Mouse (Mus musculus) forebrain, postnatal 0 days (tissue): ENCODE data around the gene Farp1. TPM values are rescaled to one million over a fixed set of nuclear protein-coding genes. Genes with fewer than 3 reads are reported as not detected.
"Not testable (repeated sequence)": the region's sequence is repeated elsewhere in the genome, so short reads cannot be mapped to it uniquely, and the experiment has no call there.

ENCODE experiments used
- ATAC-seq: fragments of 200-750 bp; cut with Nextera tagmentation; 2 replicates; pipeline ENCODE4 v1.8.0; 2017; ENCODE audit warnings: mild to moderate bottlenecking, moderate library complexity
- DNase-seq: peaks from one replicate; pipeline ENCODE4 v3.0.0-alpha.2; 2015
- H3K27ac ChIP-seq: fragments of 300-500 bp; sonication (generic); 2 replicates; pipeline ENCODE4 v1.5.1; 2014; ENCODE audit warnings: low read depth, mild to moderate bottlenecking, antibody characterized with exemption, low read length, moderate library complexity, mixed read lengths
- H3K27me3 ChIP-seq: fragments of 300-500 bp; sonication (generic); 2 replicates; pipeline ENCODE4 v1.6.1; 2014; ENCODE audit warnings: mild to moderate bottlenecking, low read length, mixed read lengths; ENCODE audit not compliant: insufficient read depth
- H3K36me3 ChIP-seq: fragments of 300-500 bp; sonication (generic); 2 replicates; pipeline ENCODE4 v1.6.1; 2014; ENCODE audit warnings: mild to moderate bottlenecking, moderate library complexity; ENCODE audit not compliant: insufficient read depth
- H3K4me1 ChIP-seq: fragments of 300-500 bp; sonication (generic); 2 replicates; pipeline ENCODE4 v1.6.1; 2014; ENCODE audit warnings: antibody characterized with exemption; ENCODE audit not compliant: insufficient read depth
- H3K4me2 ChIP-seq: fragments of 300-500 bp; sonication (generic); 2 replicates; pipeline ENCODE4 v1.6.1; 2014; ENCODE audit warnings: low read depth, mild to moderate bottlenecking, moderate library complexity
- H3K4me3 ChIP-seq: fragments of 300-500 bp; sonication (generic); 2 replicates; pipeline ENCODE4 v1.5.1; 2014; ENCODE audit warnings: low read depth, low read length, mixed read lengths
- H3K9ac ChIP-seq: fragments of 300-500 bp; sonication (generic); 2 replicates; pipeline ENCODE4 v1.6.1; 2014; ENCODE audit warnings: mild to moderate bottlenecking
- H3K9me3 ChIP-seq: fragments of 300-500 bp; sonication (generic); 2 replicates; pipeline ENCODE4 v1.6.1; 2016; ENCODE audit warnings: low read length
- CTCF ChIP-seq: sonication (generic); IDR thresholded peaks from 2 replicates; pipeline ENCODE4 v1.5.1; 2016; ENCODE audit warnings: antibody characterized with exemption, control low read depth, low read depth
- WGBS: fragments of 180-500 bp; shearing (Covaris S2); extraction: QIAGEN DNeasy Blood & Tissue Kit; methylation state at CpG from one replicate; pipeline ENCODE4 v1.1.7; 2014; 5-methylcytosine and 5-hydroxymethylcytosine counted together
- polyA plus RNA-seq: library from polyadenylated mRNA; unstranded; fragments of >200 nt; fragmentation: Nextera tagmentation; extraction: Ambion mirVana; gene quantifications from 2 replicates; pipeline ENCODE4 v1.2.1, GENCODE M21; 2015
- total RNA-seq: library from RNA; depleted of rRNA; stranded (reverse); fragments of >200 nt; gene quantifications from 2 replicates; pipeline ENCODE4 v1.2.3, GENCODE M21; 2014

Gene Farp1
- total and polyA plus RNA-seq, 2 experiments from 2014 or later: 48.3 to 120 TPM

DNA sequence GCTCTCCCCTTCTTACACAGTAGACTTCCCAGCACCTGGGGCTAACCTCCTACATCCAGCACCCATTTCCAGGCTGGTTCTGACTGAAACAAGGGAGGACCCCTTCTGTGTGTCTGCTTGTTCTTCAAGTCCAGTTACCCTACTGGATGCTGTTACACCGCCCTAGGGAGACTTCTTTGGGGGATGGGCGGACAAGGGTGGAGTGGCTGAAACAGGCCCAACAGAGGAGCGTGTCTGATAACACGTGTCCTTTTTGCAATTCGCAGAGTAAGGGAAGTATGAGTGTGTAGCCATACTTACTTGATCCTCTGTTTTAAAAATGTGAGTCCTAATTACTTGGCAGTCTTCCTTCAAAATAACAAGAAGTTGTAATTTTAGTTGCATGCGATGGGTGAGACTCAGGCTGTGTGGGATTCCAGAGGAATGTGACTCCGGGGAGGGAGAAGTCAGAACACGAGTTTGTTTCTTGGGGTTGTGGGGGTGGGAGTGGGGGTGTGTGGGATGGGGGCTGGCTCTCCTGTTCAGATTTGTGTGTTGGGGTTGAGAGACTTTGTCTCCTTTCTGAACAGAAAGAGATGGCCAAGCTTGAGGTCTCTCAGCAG lies 89.5 kb downstream of the Farp1 start:
- Histone ChIP-seq H3K27ac (no peak overlapping the region), H3K4me3 (no peak overlapping the region), H3K9ac (no peak overlapping the region), H3K27me3 (no peaks in the 10 kb centered on the region), H3K36me3 (no peaks in the 10 kb centered on the region), H3K4me2 (no peak overlapping the region), H3K9me3 (no peaks in the 10 kb centered on the region), H3K4me1 (peaks cover 4% of the 10 kb centered on the region; the same call in 1 of the 2 replicates)
- TF ChIP-seq CTCF: no peak
- 86% methylated on average over 8 of the region's 8 CpGs for WGBS
- no peak for ATAC-seq
- DNase-seq: no peak

DNA sequence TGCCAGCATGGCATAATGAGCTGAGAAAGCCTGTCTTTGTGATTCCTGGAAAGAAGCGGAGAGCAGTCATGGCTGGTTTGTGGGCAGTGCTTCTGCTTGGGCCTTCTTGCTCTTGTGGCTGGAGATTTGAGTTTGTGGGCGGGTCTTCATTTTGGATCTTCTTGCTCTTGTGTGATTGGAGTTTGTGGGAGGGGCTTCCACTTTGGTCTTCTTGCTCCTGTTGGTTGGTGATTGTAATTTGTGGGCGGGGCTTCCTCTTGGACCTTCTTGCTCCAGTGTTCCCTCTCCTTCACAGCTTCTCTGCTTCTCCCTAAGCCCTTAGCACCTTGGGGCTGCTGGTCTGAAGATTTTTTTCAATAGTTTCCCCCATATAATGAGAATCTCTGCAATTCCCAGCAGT lies 90.7 kb downstream of the Farp1 start:
- no peaks in the 10 kb centered on the region for H3K27me3 ChIP-seq
- H3K4me2 ChIP-seq: no peak overlapping the region
- no peak overlapping the region for H3K27ac ChIP-seq
- DNase-seq (no peak), ATAC-seq (no peak)
- TF ChIP-seq CTCF: no peak
- WGBS: 85% methylated on average over 3 of the region's 3 CpGs
- no peaks in the 10 kb centered on the region for H3K9me3 ChIP-seq
- no peak overlapping the region for H3K9ac ChIP-seq
- no peaks in the 10 kb centered on the region for H3K36me3 ChIP-seq
- H3K4me3 ChIP-seq: no peak overlapping the region
- H3K4me1 ChIP-seq: peaks cover 4% of the 10 kb centered on the region; the same call in 1 of the 2 replicates

DNA sequence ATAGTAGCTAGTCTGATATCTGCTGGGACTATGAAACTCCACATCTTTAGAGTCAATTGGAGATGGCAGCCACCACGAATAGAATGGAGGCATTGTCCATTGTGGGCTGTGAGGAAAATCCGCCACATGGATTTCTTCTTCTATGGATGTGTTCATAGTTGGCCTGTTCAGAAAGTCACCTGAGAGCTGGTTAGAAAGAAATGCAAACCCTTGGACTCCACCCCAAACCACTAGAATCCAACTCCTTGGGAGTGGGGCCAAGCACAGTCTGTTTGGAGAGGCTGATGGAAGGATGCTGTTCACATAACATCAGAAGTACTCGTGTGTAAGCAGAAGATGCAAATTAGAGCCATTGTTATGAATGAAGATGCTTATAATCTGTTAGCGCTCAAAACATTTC lies 91.3 kb downstream of the Farp1 start:
- H3K4me2 ChIP-seq: no peak overlapping the region
- H3K9ac ChIP-seq: no peak overlapping the region
- H3K4me1 ChIP-seq: peaks cover 4% of the 10 kb centered on the region; the same call in 1 of the 2 replicates
- H3K27ac ChIP-seq: no peak overlapping the region
- ATAC-seq: no peak
- no peaks in the 10 kb centered on the region for H3K27me3 ChIP-seq
- WGBS: 63% methylated on average over 4 of the region's 4 CpGs
- H3K4me3 ChIP-seq: no peak overlapping the region
- no peaks in the 10 kb centered on the region for H3K36me3 ChIP-seq
- H3K9me3 ChIP-seq: no peaks in the 10 kb centered on the region
- DNase-seq: no peak
- no peak for TF ChIP-seq CTCF

DNA sequence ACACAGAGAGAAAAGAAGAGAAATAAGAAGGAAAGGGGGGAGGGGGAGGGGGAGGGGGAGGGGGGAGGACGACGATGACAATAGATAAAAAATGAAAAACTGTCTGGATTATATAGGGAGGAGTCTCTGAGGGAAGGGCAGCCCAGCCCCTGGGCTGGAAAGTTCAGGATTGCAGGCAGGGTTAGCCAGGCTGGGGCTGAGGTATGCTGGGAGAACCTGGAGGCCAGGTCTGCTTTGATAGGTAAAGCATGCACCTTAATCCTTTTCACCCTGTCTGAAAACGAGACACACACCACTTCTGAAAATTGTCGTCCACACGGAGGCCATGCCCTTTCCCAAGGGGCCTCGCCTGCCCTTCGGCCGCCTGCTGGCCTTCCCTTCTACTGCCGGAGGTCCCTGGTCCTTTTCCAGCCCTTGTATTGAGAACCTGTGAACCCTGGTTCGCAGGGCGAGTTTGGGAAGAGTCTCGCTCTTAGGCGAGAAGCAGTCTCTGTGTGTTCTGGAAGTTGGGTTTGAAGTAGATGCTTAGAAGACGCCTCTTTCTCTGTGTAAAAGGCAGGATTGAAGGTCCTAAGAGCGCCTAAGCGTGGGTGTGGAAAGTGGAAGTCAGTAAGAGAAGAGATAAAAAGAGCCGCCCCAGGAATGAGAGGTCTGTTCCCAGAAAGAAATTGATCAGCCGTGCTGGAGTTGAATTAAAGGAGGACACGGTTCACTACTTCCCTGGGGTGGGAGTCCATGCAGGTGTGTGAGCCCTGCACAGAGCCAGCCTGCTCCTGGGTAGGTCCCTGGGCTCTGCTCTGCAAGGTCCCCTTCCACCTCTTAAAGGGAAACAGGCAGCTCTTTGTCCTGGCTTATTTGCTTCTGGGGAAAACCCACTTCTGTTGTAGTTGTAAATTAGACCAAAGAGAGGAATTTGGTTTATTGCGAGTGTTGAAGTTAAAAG lies 94.1 kb downstream of the Farp1 start:
- H3K4me1 ChIP-seq: no peaks in the 10 kb centered on the region
- H3K4me3 ChIP-seq: no peak overlapping the region
- ATAC-seq: no peak
- no peak overlapping the region for H3K9ac ChIP-seq
- H3K4me2 ChIP-seq: no peak overlapping the region
- no peak overlapping the region for H3K27ac ChIP-seq
- 29% methylated on average over 20 of the region's 20 CpGs for WGBS
- H3K9me3 ChIP-seq: no peaks in the 10 kb centered on the region
- no peak for DNase-seq
- no peaks in the 10 kb centered on the region for H3K36me3 ChIP-seq
- no peak for TF ChIP-seq CTCF
- H3K27me3 ChIP-seq: no peaks in the 10 kb centered on the region

DNA sequence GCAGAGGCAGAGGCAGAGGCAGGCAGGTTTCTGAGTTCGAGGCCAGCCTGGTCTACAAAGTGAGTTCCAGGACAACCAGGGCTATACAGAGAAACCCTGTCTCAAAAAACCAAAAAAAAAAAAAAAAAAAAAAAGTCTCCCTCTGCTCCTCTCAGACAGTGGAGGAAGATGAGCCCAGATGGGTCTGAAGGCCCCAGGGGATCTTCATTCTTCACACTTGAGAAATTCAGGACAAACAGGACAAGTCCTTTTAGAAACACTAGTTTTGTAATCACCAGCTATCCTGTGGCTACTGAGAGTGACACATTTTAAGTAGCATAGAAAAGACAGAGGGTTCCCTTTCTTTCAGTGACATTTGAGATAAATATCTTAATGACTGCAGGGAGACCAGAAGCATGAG lies 95.4 kb downstream of the Farp1 start:
- not testable (repeated sequence) for DNase-seq, H3K9me3 ChIP-seq, ATAC-seq, H3K36me3 ChIP-seq, H3K4me3 ChIP-seq, H3K4me2 ChIP-seq, H3K27me3 ChIP-seq, H3K27ac ChIP-seq, H3K4me1 ChIP-seq, H3K9ac ChIP-seq
- 91% methylated on average over 1 of the region's 1 CpGs for WGBS

DNA sequence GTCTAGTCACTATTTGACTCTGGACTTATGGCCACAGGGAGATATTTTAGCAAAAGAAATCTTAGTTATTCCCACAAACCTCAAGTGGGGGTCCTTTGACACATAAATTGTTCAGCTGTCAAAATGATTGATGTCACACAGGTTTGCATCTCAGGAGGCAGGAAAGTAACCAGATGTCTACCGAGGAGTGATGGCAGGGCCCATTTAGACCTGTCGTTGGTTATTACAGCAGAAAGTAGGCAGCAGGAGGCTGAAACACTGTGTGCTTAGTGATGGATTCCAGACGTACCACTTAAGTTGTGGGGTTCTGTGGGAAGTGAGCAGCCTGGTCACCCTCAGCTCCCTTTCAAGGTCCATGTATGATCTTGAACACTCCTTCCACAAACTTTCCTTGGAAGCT lies 99.4 kb downstream of the Farp1 start:
- no peak for DNase-seq
- Histone ChIP-seq H3K4me2 (no peak overlapping the region), H3K27ac (no peak overlapping the region), H3K4me3 (no peak overlapping the region), H3K4me1 (no peaks in the 10 kb centered on the region; the same call in 1 of the 2 replicates), H3K9ac (no peak overlapping the region), H3K27me3 (no peaks in the 10 kb centered on the region), H3K9me3 (no peaks in the 10 kb centered on the region), H3K36me3 (no peaks in the 10 kb centered on the region)
- no peak for ATAC-seq
- TF ChIP-seq CTCF: no peak
- WGBS: 51% methylated on average over 3 of the region's 3 CpGs

DNA sequence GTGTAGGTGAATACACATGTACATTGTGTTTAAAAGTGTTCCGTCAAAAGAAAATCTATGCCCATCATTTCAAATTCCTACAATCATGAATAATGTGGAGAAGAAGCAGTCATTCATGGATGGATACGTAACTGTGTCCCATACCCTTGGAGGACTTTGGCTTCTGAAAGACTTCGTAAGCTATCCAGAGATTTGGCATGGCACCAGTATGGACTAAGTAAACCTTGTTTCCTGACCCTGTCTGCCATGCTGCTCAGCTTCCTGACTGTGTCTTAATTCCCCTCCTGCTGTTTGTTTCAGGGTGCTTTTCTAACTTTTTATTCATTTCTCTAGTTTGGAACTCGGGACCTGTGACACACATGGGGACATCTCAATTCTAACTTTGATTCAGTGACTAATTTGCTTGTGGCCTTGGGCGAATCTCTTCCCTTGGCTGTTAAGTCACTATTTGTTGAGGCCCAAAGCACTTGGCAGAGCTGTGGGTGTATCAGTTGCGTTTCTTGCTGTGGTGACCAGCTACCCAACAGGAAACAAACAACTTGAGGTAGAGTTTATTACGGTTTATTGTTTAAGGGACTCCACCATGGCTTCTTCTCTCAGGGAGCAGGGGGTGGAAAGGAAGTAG lies 108.9 kb downstream of the Farp1 start:
- no peak overlapping the region for H3K27ac ChIP-seq
- H3K4me1 ChIP-seq: peaks cover 8% of the 10 kb centered on the region; the same call in 1 of the 2 replicates
- ATAC-seq (no peak), DNase-seq (no peak)
- 96% methylated on average over 7 of the region's 7 CpGs for WGBS
- no peak overlapping the region for H3K9ac ChIP-seq
- no peaks in the 10 kb centered on the region for H3K9me3 ChIP-seq
- H3K27me3 ChIP-seq: no peaks in the 10 kb centered on the region
- no peak overlapping the region for H3K4me3 ChIP-seq
- H3K4me2 ChIP-seq: no peak overlapping the region
- no peak for TF ChIP-seq CTCF
- no peaks in the 10 kb centered on the region for H3K36me3 ChIP-seq
